Mouse (Mus musculus) regulatory T cell (primary cell): ENCODE measurements at regions not wholly inside any gene's neighbourhood (a gene's known extent, or its start where the extent isn't known, plus 50 kb on each side); places are given as distances from the start of the nearest gene placed in this dataset.

ENCODE experiments used
- in situ Hi-C: fragments of 300-600 bp; cut with MboI, MseI; formaldehyde crosslinking; loops from one replicate; pipeline ENCODE4 v1.15.1; 2025; ENCODE audit warnings: high pct_unique_total_duplicates

DNA sequence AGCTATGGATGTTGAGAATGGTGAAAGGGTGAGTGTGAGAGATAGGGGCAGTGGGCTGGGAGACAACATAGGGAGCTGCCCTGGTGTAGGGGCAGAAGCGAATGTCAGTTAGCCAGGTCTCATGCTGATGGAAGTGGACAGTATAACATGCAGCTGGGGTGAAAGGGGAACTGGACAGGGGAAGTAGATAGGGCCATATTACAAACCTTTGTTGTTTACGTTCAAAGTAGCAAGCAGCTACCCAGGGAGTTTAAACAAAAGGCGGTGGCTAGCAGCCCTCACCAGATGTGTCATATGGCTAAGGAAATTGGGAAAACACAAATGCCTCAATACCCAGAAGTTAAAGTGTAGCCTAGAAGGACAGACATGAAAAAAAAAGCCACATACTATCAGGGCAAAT lies 301.8 kb upstream of the Id2 start:
- in situ Hi-C loops = no loop called here

DNA sequence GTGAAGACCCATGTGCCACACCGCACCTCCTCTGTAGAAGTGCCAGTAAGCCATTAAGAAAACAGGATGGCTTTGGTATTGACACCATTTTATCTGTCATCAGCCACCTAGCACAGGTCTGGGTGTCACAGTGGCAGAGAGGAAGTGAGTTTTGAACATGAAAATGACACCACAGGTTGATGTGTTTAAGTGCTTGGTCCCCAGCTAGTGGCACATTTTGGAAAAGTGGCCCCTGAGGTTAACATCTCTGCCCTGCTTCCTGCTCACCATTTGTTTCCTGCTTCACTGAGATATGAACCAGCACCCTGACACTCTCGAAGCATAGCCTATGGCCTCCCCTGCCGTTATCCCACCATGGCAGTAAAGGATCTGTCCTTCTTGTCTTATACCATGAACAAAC lies 297.4 kb upstream of the Id2 start:
- in situ Hi-C loops = no loop called here

DNA sequence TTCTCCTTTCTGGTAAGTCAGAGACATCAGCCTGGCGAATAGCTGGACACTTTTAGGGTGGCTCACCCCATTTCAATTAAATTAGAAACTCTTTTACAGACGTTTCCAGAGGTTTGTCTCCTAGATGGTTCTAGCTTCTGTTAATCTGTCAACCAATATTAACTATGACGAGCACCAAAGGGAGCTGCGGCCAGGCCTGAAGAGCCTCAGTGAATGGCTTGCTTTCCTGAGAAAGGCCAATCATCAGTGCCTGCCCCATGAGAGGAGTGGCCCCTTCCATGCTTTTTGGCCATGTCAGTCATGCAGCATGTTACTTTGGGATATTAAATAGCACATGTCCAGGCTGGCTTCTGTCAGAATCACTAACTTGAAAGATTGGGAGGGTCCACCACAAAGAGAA lies 296.6 kb upstream of the Id2 start:
- in situ Hi-C loops = no loop called here

DNA sequence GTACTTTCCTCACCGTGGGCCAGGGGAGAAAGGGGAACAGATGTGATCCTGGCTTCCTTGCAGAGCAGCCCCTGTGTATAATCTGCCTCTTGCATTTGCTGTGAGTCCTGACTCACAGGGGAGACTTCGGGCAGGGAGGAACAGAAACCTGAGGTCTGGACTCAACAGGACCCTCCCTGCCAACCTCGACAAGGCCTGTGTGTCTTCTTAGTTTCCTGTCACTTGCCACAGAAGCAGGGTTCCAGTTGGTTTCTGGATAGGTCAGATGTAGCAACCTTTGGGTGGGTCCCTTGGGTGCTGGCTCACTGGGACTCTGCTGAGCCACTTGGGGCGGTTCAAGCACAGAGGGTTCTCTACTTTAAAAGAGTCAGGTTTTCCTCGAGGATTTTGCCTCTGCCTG lies 292.3 kb upstream of the Id2 start:
- in situ Hi-C loops = no loop called here

DNA sequence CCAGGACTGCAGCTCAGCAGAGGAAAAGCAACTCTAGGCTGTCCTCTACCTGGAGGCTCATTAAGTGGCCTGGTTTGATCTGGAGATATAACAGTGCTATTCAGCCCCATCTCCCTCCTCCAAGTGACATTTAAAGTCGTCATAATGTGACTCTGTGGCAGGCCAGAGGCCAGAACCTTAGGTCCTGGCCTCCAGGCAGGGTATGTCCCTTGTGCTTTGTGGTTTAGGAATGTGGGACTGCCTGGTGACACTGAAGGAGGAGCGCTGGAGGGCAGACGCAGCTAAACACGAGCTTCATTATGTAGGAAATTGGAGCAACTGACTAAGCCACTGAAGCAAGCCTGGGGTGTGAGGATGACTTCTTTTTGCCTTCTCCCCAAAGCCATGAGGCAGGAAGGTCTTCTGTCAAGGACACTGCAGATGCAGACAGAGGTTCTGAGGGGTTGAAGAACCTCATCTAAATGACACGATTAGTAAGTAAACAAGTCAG lies 290.9 kb upstream of the Id2 start:
- in situ Hi-C loops = no loop called here

DNA sequence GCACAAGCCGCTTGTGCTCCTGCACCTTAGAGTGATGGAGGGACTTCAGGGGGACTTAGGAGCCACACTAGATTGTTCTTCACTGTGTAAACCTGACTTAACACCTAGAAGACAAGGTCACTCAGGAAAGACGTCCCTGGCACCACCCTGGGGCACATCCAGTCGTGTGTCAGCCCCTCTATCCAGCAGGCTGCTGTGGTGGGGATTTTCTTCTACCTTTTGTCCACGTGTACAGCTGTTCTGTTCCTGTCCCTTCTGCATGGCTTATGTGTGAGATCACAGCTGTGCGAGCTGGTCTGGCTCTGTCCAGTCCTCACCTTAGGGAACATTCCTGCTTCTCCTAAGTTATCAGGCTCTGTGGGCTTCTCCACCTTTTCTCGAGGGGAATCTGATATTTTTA lies 286.0 kb upstream of the Id2 start:
- in situ Hi-C loops = no loop called here

DNA sequence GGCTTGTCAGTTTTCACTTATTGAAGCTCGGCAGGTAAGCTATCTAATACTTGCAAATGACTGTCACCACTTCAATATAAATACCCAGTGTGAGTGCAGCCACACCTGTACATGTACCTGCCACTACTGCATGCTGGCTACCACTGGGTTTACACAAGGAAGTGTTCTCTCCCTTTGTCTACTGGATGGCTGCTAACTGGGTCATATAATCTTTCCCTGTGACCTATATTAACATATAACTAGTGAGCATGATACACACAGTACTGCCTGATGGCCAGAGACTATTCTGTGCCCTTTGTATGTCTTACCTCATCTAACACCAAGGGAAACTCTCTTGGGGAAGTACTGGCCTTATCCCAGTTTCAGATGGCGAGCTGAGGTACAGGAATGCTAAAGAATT lies 285.5 kb upstream of the Id2 start:
- in situ Hi-C loops = no loop called here

DNA sequence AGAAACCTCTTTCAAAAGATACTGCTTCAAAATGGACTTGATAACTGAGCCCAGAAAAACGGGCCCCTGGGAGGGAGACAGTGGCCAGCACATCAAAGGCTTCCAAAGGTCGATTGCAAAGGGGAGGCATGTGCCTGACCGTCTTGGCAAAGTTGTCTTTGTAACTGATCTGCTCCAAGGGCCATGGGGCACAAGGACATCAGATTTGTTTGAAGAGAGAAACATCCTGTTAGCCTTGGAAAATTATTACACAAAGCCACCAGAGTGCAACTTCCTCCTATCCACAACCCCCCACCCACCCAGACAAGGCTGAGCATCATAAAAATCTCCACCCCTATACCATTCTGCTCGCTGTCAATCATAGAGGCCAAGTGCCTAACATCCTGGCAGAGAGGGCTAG lies 284.7 kb upstream of the Id2 start:
- in situ Hi-C loops = no loop called here

DNA sequence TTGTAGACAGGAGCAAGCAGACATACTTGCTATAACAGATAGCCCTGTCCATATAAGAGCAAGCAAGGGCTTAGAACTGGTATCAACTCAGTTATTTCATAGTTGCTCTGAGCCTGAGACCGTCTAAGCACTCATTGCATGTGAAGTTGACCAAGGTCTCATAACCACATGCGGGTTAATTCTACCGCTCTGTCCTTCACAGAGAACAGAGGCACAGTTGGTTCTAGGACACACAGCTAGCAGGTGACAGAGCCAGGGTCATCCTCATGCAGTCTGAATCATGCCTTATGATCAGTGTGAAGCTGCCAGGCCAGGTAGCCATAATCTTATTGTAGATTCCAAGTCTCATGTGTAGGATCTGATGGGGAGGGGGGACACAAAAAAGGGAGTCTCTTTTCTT lies 283.1 kb upstream of the Id2 start:
- in situ Hi-C loops = no loop called here

DNA sequence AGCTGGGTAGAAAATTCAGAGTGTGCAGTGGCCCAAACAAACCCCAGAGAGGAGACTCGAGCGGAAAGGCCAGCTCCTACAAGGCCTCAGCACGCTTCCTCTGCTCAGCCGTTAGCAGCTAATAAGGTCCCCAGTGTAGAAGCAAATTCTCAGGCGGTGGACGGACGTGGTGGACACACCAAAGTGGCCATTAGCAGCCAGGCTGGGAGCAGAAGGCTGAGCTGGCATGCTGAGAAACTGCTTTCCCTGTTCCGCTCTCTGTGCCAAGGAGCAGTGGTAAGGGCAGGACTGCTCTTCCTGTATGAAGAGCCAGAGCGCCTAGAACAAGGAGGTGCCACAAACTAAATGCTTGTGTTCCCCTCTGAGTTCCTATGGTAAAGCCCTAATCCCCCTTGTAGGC lies 282.1 kb upstream of the Id2 start:
- in situ Hi-C loops = no loop called here

DNA sequence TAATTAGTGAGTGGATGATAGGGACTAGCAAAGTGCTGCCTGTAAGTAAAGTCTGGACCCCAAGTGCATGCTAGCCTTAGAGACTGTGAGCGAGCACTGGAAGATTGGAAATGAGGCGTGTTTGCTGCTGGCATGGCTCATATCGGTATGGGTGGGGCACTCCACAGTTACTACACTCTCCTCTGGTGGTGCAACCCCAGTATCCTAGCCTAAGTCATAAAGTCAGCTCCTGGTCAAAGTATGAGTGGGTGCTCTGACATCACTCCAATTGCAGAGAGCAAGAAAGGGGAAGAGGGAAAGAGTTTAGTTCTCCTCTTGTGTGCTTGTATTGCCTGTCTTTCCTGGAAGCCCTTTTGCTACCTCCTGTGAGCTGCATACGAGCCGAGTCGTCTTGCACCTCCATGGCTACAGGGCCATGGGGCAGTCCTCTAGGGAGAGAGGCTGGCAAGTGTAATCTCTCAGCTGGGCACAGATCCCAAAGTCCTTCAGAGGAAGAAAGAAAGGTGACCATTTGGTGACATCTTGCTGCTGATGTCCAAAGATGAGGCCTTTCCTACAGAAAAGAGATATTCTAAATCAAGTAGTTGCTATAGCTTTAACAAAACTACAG lies 281.2 kb upstream of the Id2 start:
- in situ Hi-C loops = no loop called here

DNA sequence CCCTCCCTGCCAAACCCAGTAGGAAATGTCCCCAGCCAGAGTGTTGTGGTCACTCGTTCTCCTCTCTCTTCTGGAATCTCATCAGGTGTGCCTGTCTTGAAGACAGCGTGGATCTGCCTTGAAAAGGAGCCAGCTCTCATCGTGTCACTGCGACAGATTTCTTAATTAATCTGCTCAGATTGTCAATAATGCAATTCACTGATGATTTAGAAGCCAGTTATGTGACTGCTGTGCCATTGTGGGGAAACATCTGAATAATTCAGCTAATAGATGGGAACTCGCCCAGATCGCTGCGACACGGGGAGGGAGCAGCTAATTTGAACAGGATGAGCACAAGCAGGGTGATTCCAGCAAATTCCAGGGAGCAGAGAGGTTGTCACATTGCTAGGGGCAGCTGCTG lies 279.5 kb upstream of the Id2 start:
- in situ Hi-C loops = no loop called here

DNA sequence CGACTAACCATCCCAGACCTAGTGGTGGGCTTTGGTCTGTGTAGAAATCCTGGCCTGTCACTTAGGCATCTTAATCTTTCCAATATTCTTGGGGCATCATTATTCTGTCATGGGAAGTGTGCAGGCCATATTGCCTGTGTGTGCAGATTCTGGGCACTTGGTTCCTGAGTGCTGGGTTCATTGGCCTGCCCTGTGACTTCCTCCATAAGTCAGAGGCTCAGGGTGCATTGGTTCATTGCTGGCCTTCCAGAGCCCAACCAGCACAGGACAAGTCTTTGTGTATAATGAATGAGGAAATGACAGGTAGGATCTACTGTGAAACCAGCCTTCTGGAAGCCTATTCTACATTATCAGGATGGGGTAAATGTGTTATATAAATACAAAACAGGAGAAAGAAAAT lies 270.6 kb upstream of the Id2 start:
- in situ Hi-C loops = no loop called here

DNA sequence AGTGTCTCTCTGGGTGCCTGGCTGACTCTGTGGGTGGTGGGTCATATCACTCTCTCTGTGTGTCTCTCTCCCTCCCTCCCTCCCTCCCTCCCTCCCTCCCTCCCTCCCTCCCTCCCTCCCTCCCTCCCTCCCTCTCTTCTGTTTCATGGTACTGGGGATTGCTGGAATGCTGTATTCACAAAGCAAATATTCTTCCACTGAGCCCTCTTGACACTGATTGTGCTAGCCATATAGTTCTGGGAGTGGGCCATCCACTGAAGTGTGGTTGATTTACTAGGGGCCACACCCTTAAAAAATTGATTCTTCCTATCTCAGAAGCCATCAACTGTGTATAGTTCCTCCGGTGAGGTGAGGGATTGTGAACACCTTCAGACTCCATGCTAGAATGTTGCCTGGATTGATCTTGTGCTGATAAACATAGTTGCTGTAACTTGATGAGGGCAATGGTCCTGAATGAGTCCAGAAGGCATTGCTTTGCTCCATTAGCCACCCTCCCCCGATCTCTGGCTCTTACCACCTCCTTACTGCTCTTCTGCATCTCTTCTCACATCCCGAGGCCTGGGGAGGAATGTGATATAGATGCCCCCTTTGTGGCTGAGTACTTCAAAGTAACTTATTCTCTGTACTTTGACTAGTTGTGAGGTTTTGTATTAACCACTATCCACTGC lies 268.8 kb upstream of the Id2 start:
- in situ Hi-C loops = no loop called here

DNA sequence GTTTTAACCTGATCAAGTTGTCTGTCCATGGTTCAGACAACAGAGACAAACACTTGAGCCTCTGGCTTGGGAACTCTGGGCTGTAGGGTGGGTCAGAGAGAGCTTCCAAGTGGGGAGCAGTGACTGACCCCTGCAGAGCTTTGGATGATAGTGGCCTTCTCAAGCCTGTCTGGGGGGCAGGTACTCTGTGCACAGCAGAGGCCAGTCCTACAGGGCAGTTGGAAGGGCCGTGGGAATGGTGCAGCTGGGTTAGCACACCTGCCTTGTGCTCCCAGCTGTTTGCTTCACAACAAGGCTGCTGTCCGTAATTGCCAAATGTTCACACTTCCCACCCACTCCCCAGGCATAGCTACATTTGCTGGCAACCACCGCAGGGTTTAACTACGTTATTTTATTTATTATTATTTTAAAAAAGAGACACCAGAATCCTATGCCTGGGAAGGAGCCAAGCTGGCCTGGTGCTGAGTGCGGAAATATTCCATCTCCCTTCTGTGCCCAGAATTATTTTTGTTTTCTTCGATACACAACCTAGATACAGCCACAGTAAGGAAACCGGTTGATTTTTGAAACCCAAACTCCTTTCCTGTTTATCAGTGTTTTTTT lies 268.1 kb upstream of the Id2 start:
- in situ Hi-C loops = no loop called here

DNA sequence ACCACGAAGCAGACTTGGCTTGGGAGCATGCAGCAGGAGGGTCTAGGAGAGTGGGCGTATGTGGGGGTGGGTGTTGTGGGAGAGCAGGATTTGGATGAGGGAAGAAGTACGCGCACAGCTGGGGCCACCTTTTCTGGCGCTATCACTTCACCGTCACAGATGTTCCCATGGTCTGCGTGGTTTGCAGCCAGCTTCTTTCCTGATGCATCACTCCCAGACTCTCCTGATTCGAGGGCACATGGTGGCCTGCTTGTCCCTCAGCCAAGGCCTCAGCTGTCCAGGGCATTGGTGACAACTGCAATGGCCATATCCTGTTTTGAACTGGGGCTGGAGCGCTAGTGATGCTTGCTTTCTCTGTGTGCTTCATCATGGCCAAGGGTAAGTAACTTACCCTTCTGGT lies 266.9 kb upstream of the Id2 start:
- in situ Hi-C loops = no loop called here

DNA sequence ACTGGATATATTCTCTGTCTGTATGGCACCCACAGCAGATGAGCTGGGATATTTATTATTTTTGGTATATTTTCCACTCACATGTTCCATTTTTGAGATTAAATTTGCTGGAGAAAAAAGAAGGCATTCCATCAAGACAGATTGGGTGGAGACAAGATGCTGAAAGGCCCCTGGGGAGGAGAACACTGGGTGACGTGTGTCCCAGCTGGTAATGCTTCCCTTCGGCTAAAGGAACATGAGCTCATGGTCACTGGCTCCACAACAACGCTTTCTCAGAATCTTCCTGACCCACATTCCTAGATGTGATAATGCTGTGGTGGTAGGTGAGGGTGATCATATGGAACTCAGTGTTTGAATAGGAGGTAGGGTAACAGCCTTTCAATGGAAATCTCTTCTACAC lies 266.4 kb upstream of the Id2 start:
- in situ Hi-C loops = no loop called here

DNA sequence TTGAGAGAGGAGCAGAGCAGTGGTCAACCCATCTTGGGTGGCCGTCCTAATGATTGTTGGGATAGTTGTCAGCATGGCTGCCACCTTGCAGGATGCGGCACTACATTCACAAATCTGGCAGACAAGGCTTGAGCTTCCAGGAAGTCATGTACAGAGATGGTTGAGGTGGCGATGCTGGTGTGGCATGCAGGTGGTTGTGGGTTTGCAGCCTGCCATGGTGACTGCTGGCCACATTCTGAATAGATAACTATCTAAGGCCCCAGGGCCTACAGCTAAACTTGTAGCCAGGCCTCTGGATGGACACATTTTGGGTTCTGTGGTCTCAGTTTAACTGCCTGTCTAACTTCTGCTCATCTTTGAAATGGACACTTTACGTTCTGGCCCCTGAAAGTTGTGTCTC lies 265.8 kb upstream of the Id2 start:
- in situ Hi-C loops = no loop called here

DNA sequence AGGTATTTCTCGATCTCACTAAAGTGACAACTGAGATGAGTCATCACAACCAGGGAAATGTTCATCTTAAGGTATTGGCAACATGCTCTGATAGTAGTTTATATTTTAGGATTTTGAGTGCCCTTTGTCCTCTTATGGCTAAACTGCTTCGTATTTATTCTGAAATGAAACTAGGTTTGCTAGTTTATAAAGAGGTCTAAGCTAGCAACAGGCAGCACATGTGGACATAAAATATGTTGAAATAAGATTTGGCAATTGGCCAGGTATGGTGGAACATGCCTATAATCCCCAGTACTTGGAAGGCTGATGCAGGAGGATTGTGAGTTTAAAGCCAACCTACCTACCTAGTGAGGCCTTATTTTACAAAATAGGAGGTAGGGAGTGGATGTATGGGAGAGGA lies 263.8 kb upstream of the Id2 start:
- in situ Hi-C loops = no loop called here

DNA sequence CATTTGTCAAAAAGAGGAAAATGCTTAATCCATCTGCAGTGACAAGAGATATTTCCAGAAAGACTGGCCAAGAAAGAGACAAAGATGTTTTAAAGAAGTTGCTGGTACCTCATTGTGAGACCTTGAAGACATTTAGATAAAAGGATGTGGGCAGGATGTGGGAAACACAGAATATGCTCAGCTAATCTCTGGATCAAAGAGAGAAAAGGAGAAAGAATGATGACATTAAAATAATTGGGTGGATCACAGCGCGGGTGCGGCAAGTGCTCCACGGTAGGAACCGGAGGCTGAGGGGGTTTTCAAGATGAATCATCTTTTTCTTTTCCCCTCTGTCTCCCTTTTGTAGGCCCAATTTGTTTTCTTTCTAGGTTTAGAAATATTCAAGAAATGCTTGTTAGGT lies 263.0 kb upstream of the Id2 start:
- in situ Hi-C loops = no loop called here

DNA sequence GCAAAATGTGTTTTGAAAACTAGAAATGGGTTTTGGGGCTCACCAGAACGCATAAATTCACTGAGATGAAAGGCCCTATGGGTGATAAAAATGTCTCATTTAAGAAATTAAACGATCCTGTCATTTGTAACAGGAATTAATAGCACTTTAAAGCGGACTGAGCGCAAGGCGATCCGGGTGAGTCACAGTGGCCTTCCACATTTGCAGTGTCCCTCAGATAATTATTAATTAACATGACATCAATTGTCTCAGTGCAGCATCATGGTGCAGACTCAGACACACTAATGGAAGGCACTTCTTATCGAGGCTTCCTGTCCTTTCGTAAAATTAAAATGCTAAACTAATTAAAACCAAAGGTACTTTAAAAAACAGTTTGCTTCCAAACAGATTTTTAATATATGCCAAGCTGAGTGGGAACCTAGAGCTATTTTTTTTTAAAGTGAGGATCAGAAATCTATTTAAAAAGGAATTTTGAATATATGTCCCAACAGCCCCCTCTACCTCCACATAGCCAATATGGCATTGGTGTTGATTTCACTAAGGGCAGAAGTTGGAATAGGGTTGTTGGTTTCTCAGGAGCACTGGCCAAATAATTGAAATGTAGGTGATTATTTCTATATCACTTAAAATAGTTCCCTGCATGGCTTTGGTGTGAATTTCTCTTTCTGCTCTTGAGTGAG lies 262.0 kb upstream of the Id2 start:
- in situ Hi-C loops = no loop called here

DNA sequence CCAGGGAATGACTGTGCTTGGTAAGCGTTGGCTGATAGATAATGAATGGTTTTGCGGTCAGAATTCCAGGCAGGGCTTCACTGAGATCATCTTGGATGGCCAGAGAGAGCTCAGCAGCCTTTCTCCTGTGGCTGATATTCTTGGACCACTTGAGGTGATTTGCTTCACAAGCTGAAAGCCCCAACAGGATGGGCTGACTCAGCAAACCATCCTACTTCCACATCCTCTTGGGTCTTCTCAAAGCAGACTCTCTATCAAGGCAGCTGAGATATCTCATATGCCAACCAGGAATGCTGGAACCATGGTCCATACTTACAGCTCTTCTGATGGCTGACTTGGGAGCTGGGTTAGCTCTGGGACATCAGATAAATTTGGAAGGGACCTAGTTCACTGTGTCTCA lies 259.8 kb upstream of the Id2 start:
- in situ Hi-C loops = no loop called here

DNA sequence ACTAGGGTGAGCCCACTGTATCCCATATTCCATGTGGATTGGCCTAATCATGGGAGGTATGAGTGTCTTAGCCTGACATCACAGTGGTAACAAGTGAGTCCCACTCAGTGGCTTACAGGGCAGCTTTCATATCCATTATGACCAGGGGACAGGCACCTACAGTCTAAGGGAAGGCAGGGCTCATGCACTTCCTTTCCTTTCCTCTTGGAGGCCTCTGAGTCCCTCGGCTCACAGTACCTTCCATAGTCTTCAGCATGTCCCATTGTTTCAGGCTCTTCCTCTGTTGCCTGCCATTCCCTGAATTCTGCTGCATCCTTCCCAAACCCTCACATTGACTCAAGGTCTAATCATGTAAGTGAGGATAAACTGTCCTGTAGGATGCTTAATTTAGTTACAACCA lies 258.3 kb upstream of the Id2 start:
- in situ Hi-C loops = no loop called here
